Mouse (Mus musculus): Measurements from ENCODE around the gene Gnai2.
"Not testable (repeated sequence)": the region's sequence is repeated elsewhere in the genome, so short reads cannot be mapped to it uniquely, and the experiment has no call there.

The Gnai2 gene

DNA sequence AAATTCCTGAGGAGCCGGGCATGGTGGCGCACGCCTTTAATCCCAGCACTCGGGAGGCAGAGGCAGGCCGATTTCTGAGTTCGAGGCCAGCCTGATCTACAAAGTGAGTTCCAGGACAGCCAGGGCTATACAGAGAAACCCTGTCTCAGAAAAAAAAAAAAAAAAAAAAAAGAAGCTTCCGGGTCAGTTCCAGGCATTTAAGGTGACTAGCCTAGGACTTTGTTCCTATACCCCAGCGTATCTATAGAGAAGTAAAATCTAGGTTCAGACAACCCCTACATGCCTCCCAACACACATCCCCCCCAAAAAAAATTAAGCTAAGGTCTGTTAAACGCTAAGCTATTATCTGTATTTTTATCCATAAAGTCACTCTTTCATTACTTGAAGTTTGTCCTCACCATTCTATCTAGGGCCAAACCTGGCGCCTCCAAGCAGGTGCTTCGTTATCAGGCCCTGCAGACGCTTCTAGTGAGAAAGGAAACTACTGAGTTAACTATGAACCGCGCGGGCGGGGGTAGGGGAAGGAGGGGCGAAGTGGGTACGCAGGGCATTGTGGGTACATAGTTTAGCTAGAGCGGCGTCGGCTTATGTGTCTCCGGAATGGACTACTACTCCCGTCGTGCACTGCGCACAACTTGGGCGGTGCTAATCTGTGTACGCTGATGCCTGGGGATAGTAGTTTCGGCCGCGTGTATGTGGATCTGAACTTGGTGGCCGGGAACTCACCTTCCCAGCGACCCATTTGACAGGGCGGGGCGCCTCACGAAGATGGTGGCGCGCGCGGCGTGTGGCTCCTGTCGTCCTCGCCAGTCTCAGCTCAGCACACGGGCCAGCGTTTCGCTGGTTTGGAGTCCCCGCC lies 48.0 kb downstream of the Gnai2 start, which contains the start of gene Ifrd2:
Gene Ifrd2, plus strand, starts transcription at position 669 of the 859 bp plus-strand sequence.
- DNase-seq (ENCODE audit: low spot score): peak; percentile 95

DNA sequence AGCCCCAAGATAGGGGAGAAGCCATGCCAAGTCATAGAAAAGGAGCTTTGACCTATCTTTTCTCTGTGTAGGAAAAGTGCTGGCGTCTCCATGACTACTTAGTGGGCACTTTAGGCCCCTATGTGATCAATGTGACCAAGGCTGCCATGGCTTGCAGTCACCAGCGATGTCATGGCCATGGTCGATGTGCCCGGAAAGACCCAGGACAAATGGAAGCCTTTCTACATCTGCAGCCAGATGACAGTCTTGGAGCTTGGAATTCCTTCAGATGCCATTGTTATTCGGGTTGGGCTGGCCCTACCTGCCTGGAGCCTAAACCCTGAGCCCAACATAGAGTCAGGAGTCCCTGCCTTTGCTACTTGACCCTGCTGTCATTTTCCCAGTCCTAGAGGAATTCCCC lies 48.7 kb downstream of the Gnai2 start:
- no peak for DNase-seq (ENCODE audit: low spot score)

DNA sequence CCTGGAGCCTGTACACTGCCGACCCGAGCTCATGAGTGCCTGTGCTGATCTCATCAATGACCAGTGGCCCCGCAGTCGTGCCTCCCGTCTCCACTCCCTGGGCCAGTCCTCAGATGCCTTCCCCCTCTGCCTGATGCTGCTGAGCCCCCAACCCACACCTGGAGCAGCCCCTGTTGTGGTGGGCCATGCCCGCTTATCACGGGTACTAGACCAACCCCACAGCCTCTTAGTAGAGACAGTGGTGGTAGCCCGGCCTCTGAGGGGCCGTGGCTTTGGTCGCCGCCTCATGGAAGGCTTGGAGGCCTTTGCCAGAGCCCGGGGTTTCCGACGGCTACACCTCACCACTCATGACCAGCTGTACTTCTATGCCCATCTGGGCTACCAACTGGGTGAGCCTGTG lies 52.0 kb downstream of the Gnai2 start:
- no peak for DNase-seq (ENCODE audit: low spot score)

DNA sequence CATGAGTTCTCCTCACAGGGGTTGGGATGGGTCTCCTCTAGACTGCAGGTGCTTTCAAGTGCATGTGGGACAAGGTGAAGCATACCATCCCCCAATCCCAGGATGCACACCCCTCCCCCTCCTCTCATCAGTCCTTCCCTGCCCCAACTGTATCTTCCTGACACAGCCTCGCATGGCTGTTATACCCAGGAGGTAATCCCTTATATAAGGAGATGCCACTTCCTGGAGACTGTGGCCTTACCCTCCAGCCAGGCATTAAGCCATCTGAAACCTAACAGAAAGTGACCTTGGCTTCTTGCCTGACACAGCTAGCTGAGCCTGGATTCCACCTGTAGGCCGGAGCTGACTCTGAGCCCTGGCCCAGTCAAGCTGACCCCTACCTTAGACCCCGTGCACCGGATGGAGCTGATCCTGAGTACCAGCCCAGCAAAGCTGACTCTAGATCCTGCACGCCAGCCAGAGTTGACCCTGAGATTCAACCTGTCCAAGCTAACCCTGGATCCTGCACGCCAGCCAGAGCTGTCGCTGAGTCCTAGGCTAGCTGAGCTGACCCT lies 52.6 kb downstream of the Gnai2 start:
- no peak for DNase-seq (ENCODE audit: low spot score)

DNA sequence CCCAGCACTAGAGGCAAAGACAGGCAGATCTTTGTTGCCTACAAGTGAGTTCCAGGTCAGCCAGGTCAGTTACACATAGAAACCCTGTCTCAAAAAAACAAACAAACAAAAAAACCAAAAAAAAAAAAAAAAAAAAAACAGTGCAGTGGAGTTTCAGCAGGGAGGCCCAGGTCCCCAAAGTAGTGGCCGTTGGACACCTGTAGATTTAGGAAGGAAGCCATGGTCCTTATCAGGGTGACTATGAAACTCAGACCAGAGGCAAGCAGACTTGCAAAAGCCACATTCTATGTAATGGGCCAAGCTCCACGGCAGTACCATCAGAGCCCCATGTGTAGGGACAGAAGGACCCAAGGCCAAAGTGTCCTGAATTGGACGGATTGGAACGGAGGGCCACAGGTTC lies 53.6 kb downstream of the Gnai2 start:
- DNase-seq (ENCODE audit: low spot score): no peak

DNA sequence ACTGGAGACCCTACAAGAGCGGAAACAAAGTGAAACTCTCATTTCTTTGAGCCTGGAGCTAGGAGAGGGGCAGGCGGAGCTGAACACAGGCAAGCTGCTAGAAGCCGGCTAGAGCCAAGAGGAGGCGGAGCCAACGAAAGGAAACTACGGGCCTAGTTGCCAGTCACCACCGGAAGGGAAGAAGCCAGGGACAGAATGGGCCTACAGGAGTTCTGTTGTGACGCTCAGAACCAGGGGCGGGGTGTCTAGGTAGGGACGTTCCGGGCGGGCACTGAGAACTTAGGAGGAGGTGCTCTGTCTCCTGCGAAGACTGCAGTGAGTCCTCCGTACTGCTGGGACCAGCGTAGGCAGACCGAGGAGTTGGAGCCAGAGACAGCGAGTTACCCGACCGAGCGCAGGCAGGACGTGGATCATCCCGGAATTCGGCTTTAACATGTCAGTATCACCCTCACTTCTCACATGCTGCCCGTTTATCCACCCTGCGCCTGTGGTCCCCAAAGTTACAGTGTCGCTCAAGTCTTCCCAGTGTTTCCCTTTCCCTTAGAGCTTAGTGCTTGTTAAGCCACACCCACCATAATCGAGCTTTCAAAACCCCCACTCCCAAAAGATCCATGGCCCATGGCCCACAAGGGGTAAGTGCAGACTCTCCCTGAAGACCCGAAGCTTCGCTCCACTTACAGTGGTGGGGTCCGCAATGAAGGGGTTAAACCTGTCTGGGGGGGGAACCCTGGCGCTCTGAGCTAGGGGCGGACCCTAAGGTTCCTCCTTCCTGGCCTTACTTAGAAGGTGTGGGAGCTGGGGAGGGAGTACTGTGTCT lies 54.5 kb downstream of the Gnai2 start, which contains the start of gene Hyal3:
Gene Hyal3, plus strand, starts transcription at position 318 of the 817 bp plus-strand sequence.
- peak; percentile 90 for DNase-seq (ENCODE audit: low spot score)

DNA sequence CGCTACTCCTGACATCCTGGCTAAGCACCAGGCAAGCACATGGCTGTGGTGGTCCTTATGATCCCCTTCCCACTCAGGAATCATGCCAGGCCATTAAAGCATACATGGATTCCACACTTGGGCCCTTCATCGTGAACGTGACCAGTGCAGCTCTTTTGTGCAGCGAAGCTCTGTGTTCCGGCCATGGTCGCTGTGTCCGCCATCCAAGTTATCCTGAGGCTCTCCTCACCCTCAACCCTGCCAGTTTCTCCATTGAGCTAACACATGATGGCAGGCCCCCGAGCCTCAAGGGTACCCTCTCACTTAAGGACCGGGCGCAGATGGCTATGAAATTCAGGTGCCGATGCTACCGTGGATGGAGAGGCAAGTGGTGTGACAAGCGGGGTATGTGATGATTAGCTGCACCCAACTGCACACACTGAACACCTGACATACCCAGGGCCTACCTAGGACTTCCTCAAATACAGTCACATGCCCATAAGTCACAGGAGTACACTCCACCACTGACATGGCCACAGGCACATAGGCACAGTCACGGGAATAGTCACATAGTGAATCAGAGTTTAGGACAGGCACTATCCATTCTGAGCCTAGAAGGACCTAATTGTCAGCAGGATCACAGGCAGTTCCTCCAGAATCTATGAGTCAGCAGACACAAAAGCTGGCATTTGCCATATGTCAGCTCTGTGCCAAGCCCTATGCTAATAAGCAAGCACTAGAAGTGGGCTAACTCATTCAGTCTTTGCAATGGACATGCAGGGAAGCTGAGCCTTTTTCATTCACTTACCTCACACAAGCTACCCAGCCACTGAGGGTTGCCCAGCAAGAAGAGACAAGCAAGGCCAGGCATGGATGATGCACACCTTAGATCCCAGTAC lies 55.9 kb downstream of the Gnai2 start:
- no peak for DNase-seq (ENCODE audit: low spot score)

DNA sequence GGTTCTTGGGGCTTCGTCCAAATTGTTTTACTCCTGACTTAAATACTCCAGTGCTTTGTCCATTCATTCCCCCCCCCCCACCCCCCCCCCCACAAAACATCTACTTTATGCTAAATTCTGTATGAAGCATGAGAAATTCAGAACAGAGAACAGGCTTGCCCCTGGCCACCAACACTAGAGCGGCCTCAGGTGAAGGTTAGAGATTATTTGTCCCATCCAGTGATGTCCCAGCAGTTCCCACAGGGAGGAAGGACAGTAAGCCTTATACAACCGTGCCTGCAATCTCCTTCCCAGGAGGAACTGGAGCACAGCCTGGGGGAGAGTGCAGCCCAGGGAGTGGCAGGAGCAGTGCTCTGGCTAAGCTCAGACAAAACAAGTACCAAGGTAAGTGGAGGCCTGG lies 56.6 kb downstream of the Gnai2 start, which contains the start of gene Naa80:
Gene Naa80, plus strand, starts transcription at position 301 of the 400 bp plus-strand sequence.
- no peak for DNase-seq (ENCODE audit: low spot score)

DNA sequence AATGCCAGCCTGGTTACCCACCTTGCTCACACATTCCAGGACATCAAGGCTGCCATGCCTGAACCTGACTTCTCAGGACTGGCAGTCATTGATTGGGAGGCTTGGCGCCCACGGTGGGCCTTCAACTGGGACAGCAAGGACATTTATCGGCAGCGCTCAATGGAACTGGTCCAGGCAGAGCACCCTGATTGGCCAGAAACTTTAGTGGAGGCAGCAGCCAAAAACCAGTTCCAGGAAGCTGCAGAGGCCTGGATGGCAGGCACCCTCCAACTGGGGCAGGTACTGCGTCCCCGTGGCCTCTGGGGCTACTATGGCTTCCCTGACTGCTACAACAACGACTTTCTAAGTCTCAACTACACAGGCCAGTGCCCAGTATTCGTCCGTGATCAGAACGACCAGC lies 57.3 kb downstream of the Gnai2 start:
- no peak for DNase-seq (ENCODE audit: low spot score)

DNA sequence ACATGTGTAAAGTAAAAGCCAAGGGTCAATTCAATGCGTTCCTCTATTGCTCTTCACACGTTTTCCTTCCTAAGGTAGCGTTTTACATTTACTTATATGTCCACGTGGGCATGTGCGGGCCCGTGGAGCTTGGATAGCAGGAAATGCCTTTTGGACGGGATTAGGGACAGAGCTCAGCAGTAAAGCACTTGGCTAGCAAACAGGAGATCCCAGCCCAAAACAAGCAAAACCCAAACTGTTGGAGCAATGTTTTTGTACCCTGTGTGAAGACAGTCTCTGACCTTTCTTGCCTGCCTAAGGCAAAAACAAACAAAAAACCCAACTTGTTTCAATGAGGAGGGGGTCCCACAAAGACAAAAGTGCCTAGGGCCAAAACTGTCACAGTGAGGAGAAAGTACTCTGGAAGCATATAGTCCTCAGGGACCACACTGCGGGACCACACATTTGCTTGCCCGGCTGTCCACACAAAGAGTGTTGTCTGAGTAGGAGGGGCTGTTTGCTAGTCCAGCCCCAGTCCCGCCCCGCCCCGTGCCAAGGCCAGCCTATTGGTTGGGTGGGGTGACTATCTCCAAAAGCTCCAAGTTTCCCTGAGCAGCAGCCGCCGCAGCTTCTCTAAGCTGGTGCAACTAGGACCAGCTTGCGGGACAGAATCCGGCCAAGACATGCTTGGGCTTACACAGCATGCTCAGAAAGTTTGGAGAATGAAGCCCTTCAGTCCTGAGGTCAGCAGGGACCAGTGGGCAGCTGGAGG lies 58.6 kb downstream of the Gnai2 start, which contains the start of gene Hyal1:
Gene Hyal1, plus strand, starts transcription at position 571 of the 751 bp plus-strand sequence.
- DNase-seq (ENCODE audit: low spot score): peak; percentile 90

DNA sequence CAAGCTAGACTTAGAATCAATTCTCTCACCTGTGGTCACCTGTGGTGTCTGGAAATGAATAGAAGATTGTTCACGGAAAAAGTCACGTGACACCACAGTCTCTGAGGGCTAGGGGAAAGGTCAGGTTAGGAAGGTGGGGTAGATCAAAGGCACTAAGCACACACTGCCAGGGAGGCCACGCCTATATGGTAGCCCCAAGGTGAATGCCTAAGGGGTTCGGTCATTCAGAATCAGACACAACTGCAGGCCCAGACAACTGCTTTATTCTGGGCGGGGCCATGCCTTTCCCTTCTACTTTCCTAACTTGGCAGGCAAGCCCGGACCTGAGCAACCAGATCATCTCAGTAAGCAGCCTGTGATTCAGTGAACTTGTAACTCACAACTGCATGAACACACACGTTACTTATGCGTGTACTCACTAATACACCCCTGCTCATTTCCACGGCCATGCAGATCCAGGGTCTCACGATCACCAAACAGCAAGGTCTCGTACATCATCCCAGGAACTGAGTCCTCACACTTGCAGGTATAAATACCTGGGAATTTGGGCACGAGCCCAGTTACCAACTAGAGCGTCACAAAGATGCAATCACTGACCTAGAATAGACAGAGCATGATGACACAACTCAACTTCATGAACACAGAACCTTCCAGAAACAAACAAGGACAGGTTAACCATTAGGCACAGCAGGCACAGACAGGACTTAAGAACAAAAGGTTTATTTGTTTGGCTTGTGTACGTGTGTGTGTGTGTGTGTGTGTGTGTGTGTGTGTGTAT lies 59.4 kb downstream of the Gnai2 start:
- no peak for DNase-seq (ENCODE audit: low spot score)

DNA sequence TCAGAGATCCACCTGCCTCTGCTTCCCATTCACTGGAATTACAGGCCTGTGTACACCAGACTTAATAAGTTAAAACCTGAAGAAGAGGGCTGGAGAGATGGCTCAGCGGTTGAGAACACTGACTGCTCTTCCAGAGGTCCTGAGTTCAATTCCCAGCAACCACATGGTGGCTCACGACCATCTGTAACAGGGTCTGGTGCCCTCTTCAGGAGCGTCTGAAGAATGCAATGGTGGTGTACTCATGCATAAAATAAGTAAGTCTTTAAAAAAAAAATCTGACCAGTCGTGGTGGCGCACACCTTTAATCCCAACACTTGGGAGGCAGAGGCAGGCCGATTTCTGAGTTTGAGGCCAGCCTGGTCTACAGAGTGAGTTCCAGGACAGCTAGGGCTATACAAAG lies 61.4 kb downstream of the Gnai2 start:
- not testable (repeated sequence) for DNase-seq (ENCODE audit: low spot score)

DNA sequence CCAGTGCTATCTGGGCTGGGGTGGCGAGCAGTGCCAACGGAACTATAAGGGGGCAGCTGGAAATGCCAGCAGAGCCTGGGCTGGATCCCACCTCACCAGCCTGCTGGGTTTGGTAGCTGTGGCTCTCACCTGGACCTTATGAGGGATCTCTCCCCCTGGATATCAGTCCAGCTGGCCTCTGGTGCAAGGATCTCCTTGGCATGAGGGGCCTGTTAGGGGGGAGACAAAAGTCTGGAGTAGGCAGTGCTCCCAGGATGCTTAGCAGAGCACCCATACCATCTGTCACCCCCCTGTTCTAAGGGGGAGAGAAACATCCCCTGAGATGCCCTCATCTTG lies 62.9 kb downstream of the Gnai2 start:
- no peak for DNase-seq (ENCODE audit: low spot score)

DNA sequence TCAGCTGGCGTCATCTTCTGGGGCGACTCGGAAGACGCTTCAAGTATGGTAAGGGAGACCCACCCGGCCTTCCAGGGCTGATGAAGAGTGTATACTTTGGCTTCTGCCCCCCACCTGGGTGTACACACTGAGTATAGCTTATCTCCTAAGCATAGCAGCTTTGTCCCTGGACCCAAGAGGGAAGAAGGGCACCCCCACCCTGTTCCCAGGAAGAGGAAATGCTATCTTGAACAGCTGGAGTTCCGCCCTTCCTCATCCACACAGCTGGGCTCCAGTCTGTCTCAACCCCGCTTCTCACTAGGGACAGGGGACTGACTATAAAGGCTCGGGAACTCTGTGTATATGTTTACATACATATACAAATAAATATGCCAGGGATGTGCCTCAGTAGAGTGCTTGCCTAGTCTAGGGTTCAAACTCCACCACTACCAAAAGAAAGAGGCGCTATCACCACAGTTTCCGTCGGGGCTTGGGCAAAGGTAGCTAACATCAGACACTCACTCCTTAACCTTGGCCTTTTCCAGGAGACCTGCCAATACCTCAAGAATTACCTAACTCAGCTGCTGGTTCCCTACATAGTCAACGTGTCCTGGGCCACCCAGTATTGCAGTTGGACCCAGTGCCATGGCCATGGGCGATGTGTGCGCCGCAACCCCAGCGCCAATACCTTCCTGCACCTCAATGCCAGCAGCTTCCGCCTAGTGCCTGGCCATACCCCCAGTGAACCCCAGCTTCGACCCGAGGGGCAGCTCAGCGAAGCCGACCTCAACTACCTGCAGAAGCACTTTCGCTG lies 63.4 kb downstream of the Gnai2 start:
- DNase-seq (ENCODE audit: low spot score): no peak

DNA sequence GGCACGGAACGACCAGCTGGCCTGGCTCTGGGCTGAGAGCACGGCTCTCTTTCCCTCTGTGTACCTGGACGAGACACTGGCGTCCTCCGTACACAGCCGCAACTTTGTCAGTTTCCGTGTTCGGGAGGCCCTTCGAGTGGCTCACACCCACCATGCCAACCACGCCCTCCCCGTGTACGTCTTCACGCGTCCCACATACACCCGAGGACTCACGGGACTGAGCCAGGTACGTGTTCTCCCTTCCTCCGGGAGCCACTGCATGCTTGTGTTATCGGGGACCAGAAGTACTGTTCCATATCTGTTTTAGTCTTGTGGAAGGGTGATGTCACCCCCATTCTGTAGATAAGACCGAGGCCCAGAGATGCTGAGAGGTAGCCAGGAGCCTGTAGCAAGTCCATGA lies 64.3 kb downstream of the Gnai2 start:
- no peak for DNase-seq (ENCODE audit: low spot score)

DNA sequence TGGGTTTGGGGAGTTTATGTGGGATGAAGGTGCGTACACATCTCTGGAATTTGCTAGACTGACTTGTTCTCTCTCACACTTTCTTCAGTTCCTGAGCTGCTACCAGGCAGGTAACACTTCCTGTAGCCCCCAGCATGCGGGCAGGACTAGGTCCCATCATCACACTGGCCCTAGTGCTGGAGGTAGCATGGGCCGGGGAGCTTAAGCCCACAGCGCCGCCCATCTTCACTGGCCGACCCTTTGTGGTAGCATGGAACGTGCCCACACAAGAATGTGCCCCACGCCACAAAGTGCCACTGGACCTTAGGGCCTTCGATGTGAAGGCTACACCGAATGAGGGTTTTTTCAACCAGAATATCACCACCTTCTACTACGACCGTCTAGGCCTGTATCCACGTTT lies 65.2 kb downstream of the Gnai2 start:
- no peak for DNase-seq (ENCODE audit: low spot score)

DNA sequence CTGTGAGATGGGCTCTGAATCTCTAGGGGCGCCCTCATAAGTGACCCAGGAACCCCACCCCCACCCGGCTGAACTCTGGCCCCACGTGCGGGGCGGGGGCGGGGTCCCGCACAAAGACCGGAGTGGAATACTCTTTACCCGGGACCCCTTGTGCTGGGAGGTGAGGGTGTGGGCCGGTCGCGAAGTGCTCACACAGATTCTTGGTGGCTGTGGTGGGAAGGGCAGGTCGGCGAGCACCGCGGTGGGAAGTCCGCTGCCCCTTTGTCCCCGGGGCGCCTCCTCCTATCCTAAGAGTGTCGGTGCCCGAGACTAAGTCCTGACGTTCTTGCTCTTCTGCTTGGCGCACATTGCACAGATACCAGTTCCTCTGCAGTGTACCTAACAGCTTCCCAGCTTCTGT lies 65.9 kb downstream of the Gnai2 start:
- DNase-seq (ENCODE audit: low spot score): no peak

DNA sequence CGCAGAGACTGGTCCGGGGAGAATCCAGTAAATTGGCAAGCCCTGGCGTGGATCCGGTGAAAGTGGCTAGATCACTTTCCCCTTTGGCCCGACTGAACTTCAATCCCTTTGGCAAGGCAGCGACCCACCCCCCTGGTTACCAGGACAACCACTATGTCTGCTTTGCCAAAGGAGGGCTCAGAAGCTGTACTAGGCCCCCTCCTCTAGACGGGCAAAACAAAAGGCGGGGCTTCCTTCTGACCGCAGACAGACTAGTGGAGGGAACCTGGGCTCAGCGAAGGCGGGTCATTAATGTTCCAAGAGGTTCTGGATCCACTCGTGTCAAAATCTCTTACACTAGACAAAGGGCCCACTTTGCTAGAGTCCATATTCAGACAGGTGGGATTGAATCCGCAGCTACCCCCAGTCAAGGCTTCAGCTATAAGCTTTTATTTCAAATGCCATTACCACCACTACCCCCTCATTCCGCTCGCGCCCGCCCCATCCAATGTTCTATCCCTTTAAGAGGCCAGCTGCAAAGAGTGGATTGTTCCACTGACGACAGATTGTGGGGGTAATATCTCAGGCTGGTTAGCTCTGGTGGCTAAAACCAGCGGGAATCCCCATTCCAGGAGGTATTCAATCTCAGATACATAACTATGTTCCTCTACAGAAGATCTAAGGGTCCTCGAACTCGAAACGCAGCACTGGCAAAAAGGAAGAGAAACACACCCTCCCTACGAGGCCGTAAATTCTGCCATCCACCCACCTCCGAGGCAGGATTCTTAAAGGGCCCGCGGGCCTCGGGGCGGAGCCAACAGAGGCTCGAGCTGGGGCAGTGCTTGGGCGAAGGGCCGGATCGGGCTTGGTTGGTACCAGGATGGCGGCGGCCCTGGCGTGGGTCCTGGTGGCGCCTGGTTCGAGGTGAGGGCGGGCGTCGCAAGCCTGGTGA lies 66.6 kb downstream of the Gnai2 start:
- DNase-seq (ENCODE audit: low spot score): peak; percentile 87
